Mouse (Mus musculus) CH12.LX (cell line): ENCODE results near the gene Gnb1l.

Experiments
- CTCF ChIP-seq, 2 experiments: IDR thresholded peaks in 1 of 2; conservative IDR thresholded peaks in 1 of 2; 2 replicates each; pipeline ENCODE4 v1.5.1; 2011 to 2012; ENCODE audit warnings: low read depth in 2 of 2, low read length in 2 of 2, improper control_type of control experiment in 1 of 2, inconsistent platforms in 1 of 2, mild to moderate bottlenecking in 1 of 2, moderate library complexity in 1 of 2
- GABPA ChIP-seq: IDR thresholded peaks from 2 replicates; pipeline ENCODE4 v1.6.1; 2012; ENCODE audit warnings: low read depth, low read length, improper control_type of control experiment, inconsistent platforms; ENCODE audit not compliant: insufficient replicate concordance
- MXI1 ChIP-seq: IDR thresholded peaks from 2 replicates; pipeline ENCODE4 v1.6.1; 2011; ENCODE audit warnings: mild to moderate bottlenecking, low read depth, low read length, improper control_type of control experiment
- POLR2AphosphoS2 ChIP-seq: IDR thresholded peaks from 2 replicates; pipeline ENCODE4 v1.6.1; 2011; ENCODE audit warnings: low read depth, low read length, improper control_type of control experiment
- RCOR1 ChIP-seq: conservative IDR thresholded peaks from 2 replicates; pipeline ENCODE4 v1.6.1; 2012; ENCODE audit warnings: low read depth, mild to moderate bottlenecking, inconsistent platforms, low read length, improper control_type of control experiment
- ZC3H11A ChIP-seq: IDR thresholded peaks from 2 replicates; pipeline ENCODE4 v1.6.1; 2012; ENCODE audit warnings: low read depth, mild to moderate bottlenecking, inconsistent platforms, low read length, improper control_type of control experiment

GRCm38 (mm10) chr16:18598006-18598405 lies 99.5 kb downstream of the Gnb1l start:
- TF ChIP-seq MXI1 (no peak), RCOR1 (no peak), GABPA (no peak), ZC3H11A (no peak), POLR2AphosphoS2 (no peak), CTCF (conservative IDR thresholded peaks at IDR 0.05 in 1 of 2, IDR thresholded peaks at IDR 0.05 in 1 of 2; ENCODE audit: low read depth in 2 of 2, low read length in 2 of 2) (no peak)
